Mouse (Mus musculus): ENCODE results near the gene Scarb1. TPM values are rescaled to one million over a fixed set of nuclear protein-coding genes. Genes with fewer than 3 reads are reported as not detected.

Gene Scarb1
- polyA plus RNA-seq, 1 experiment from 2014 or later, result 28.0 TPM

- no peak overlapping the region for H3K4me2 ChIP-seq
- no peaks in the 10 kb centered on the region for H3K36me3 ChIP-seq
- peaks cover 13% of the 10 kb centered on the region for H3K4me1 ChIP-seq (replicated peaks)
- WGBS, result 94% methylated on average over 1 of the region's 1 CpGs
- no peaks in the 10 kb centered on the region for H3K27me3 ChIP-seq
- H3K27ac ChIP-seq, result no peak overlapping the region
- H3K9ac ChIP-seq, result no peak overlapping the region
- H3K9me3 ChIP-seq, result no peaks in the 10 kb centered on the region
- no peak for ATAC-seq (ENCODE audit: low FRiP score)
- no peak overlapping the region for H3K4me3 ChIP-seq
Observed at GRCm38 (mm10) chr5:125233478-125233877, 107.4 kb downstream of the Scarb1 start.

- WGBS, result 85% methylated on average over 7 of the region's 7 CpGs
- peaks cover 4% of the 10 kb centered on the region; the same call in 1 of the 2 replicates for H3K4me1 ChIP-seq (replicated peaks)
Observed at GRCm38 (mm10) chr5:125232443-125232979, 108.4 kb downstream of the Scarb1 start.

GRCm38 (mm10) chr5:125230463-125230862 lies 110.4 kb downstream of the Scarb1 start:
- Histone ChIP-seq H3K9ac (no peak overlapping the region), H3K4me2 (no peak overlapping the region), H3K4me3 (no peak overlapping the region), H3K27me3 (no peaks in the 10 kb centered on the region), H3K9me3 (0 out of 2 replicates have a peak, but pooled peaks cover 6% of the 10 kb centered on the region), H3K4me1 (replicated peaks) (peaks cover 9% of the 10 kb centered on the region), H3K27ac (no peak overlapping the region), H3K36me3 (no peaks in the 10 kb centered on the region)
- WGBS, result 82% methylated on average over 5 of the region's 5 CpGs
- ATAC-seq (ENCODE audit: low FRiP score), result no peak

More at GRCm38 (mm10) chr5:125232443-125232979, 108.4 kb downstream of the Scarb1 start:
- Histone ChIP-seq H3K27ac (no peak overlapping the region), H3K4me3 (no peak overlapping the region), H3K9me3 (0 out of 2 replicates have a peak, but pooled peaks cover 5% of the 10 kb centered on the region), H3K9ac (no peak overlapping the region), H3K36me3 (no peaks in the 10 kb centered on the region), H3K4me2 (no peak overlapping the region), H3K27me3 (no peaks in the 10 kb centered on the region)
- ATAC-seq (ENCODE audit: low FRiP score), result no peak

GRCm38 (mm10) chr5:125229097-125229496 lies 111.8 kb downstream of the Scarb1 start:
- WGBS, result 86% methylated on average over 2 of the region's 2 CpGs
- peaks cover 22% of the 10 kb centered on the region for H3K4me1 ChIP-seq (replicated peaks)

GRCm38 (mm10) chr5:125227699-125228098 lies 113.2 kb downstream of the Scarb1 start:
- H3K9me3 ChIP-seq, result 0 out of 2 replicates have a peak, but pooled peaks cover 6% of the 10 kb centered on the region
- H3K9ac ChIP-seq, result no peak overlapping the region
- no peak overlapping the region for H3K4me2 ChIP-seq
- H3K27me3 ChIP-seq, result no peaks in the 10 kb centered on the region
- H3K36me3 ChIP-seq, result no peaks in the 10 kb centered on the region
- H3K4me1 ChIP-seq (replicated peaks), result peaks cover 34% of the 10 kb centered on the region
- no peak overlapping the region for H3K27ac ChIP-seq
- ATAC-seq (ENCODE audit: low FRiP score), result no peak
- WGBS, result 98% methylated on average over 4 of the region's 4 CpGs
- no peak overlapping the region for H3K4me3 ChIP-seq

More at GRCm38 (mm10) chr5:125229097-125229496, 111.8 kb downstream of the Scarb1 start:
- no peak overlapping the region for H3K27ac ChIP-seq
- H3K27me3 ChIP-seq, result no peaks in the 10 kb centered on the region
- H3K9me3 ChIP-seq, result 0 out of 2 replicates have a peak, but pooled peaks cover 6% of the 10 kb centered on the region
- ATAC-seq (ENCODE audit: low FRiP score), result no peak
- no peaks in the 10 kb centered on the region for H3K36me3 ChIP-seq
- no peak overlapping the region for H3K4me3 ChIP-seq
- no peak overlapping the region for H3K4me2 ChIP-seq
- H3K9ac ChIP-seq, result no peak overlapping the region

Other genes with a start within 250 kb of the Scarb1 start
- gene Ncor2, start 161.9 kb downstream of the Scarb1 start, polyA plus RNA-seq (2015; fragmentation: Nextera tagmentation; extraction: Ambion mirVana), result 24.8 and 25.1 TPM in 2 replicates
- 0.55 and 1.1 TPM in 2 replicates for gene Gm10382, start 48.2 kb upstream of the Scarb1 start, polyA plus RNA-seq (2015; fragmentation: Nextera tagmentation; extraction: Ambion mirVana)
- gene Ubc, start 49.1 kb upstream of the Scarb1 start, polyA plus RNA-seq (2015; fragmentation: Nextera tagmentation; extraction: Ambion mirVana), result 1,201 and 1,293 TPM in 2 replicates
- 10.4 and 11.7 TPM in 2 replicates for gene Dhx37, start 93.0 kb upstream of the Scarb1 start, polyA plus RNA-seq (2015; fragmentation: Nextera tagmentation; extraction: Ambion mirVana)
- gene Bri3bp, start 100.5 kb upstream of the Scarb1 start, polyA plus RNA-seq (2015; fragmentation: Nextera tagmentation; extraction: Ambion mirVana), result 31.4 and 35.6 TPM in 2 replicates
- 60.0 and 62.4 TPM in 2 replicates for gene Aacs, start 134.7 kb upstream of the Scarb1 start, polyA plus RNA-seq (2015; fragmentation: Nextera tagmentation; extraction: Ambion mirVana)
- 3.0 and 3.4 TPM in 2 replicates for gene Tmem132b, start 190.7 kb upstream of the Scarb1 start, polyA plus RNA-seq (2015; fragmentation: Nextera tagmentation; extraction: Ambion mirVana)